Mouse (Mus musculus) layer of hippocampus, postnatal 25 days (tissue): Measurements from ENCODE around the gene Mmel1. TPM values are rescaled to one million over a fixed set of nuclear protein-coding genes. Genes with fewer than 3 reads are reported as not detected.

Source experiments
- DNase-seq, 2 experiments: peaks; one replicate each; pipeline ENCODE4 v3.0.0; 2022; ENCODE audit warnings: mixed read lengths in 2 of 2, low spot score in 1 of 2; ENCODE audit errors: extremely low spot score in 1 of 2
- total RNA-seq, 2 experiments: library from RNA; stranded (reverse); gene quantifications; 2 replicates each; pipeline ENCODE4 v1.2.3; 2021

The Mmel1 gene
- total RNA-seq, 2 experiments from 2014 or later = 0.32 to 1.0 TPM

DNA sequence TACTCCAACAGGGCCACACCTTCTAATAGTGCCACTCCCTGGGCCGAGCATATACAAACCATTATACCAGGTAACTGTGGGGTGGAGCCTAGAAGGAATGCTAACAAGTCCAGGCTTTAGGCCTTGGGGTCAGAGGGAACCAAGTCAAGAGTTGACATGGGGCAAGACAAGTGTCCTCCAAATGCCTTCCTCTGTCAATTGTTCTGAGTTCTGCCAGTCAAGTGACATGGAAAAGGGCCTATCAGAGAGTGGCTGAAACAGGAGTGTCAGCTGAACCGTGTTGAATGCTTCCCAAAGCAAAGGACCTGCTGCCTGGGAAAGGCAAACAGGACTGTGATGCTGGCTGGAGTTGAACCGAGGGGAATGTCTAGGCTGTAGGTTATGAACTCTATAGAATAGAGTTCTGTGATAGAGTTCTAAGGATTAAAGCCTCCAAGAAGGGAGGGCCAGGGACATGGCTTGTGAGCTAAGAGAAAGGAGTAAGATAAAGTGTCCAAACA lies 5.9 kb upstream of the Mmel1 start:
- no peak for DNase-seq

- DNase-seq = peak; percentile 76 to 86
These were observed 5.1 kb upstream of the Mmel1 start for GRCm38 (mm10) chr4:154864271-154864771.

DNA sequence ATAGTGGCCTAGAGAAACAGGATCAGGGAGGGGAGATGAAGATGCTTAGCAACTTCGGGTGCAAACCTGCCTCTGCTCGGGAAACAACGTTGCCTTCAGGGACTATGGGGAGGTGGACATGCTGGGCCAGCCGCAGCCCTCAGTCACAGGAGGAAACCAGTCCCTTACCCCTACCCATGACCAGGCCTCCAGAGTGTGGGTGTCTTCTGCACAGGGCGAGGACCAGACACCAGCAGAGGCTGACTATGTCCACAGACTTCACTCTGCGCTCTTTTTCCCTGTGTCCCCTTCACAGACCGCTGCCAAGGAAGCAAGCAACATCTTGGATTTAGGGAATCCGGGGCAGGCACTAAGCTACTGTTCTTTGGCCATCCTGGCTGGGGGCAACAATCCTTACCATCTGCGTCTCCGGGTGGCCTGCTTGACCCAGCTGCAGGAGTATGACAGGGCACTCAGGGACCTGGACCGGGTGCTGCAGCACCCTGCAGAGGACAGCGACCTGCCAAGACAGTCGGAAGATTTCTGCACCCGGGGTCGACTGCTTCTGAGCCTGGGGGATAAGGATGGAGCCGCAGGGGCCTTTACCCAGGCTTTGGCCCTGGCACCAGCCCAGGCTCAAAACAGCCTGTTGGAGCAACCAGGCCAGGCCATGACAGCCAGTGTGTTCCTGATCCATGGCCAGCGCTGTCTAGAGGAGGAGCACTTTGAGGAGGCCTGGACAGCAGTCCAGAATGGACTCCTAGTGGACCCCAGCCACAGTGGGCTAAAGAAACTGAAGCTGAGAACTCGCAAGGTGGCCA lies 4.2 kb upstream of the Mmel1 start:
- DNase-seq = no peak

DNA sequence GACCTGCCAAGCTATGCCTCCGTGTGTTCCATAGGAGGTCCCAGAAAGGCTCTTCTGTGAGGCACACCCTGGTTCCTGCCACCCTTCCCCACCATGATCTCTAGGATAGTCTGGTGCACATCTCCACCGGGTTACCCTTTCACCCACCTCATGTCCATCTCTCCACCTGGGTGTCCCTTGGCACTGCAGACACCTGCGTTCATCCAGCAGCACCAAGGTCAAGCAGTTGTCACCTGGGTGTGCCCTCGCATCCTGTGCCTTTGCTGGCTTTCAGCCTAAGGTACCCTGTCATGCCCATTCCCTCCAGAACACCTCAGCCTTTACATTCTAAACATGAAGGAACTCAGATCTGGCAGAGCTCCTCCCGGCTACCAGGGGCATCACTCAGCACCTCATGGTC lies 3.0 kb upstream of the Mmel1 start:
- no peak for DNase-seq

- no peak for DNase-seq
These were observed 2.1 kb upstream of the Mmel1 start for GRCm38 (mm10) chr4:154867257-154867656.

- DNase-seq = no peak
These were observed 1.3 kb downstream of the Mmel1 start for GRCm38 (mm10) chr4:154870721-154871120.

DNA sequence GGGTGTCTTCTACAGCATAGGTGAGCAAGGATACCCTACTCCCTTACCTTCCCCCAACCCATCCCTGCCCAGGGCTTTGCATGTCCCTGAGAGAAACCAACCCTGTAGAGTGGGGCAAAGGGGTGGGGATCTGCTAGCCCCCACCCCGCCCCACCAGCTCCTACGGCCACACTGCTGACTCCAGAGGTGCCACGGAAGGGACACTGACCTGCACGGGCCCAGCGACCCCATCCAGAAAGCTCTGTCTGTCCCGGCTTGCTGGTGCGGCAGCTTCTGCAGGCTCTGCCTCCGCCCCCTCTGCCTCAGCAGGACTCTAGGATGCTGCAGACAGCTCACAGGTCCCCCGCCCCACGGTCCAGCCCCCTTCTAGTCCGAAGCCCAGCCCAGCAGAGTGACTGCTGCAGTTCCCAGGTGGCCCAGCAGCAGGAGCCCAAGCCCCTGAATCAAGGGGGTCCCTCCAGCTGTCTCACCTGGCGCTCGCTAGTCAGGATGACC lies 2.4 kb downstream of the Mmel1 start:
- DNase-seq = no peak

DNA sequence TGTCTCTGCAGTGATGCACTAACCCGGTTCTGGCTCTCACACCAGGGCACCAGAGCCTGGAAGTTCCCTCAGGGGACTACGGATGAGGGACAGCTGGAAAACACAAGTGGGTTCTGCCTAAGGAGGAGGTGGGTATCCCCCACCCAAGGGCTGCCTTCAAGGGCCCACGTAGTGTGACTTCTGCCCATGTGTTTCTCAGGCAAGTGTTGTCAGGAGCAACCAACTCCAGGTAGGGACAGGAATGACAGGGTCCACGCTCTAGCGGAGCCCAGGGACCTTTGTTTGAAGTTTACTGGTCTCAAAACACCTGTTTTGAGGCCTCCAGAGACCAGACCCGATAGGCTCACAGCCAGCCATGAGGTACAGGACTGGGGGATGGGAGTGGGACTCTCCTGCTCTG lies 3.8 kb downstream of the Mmel1 start:
- no peak for DNase-seq

DNA sequence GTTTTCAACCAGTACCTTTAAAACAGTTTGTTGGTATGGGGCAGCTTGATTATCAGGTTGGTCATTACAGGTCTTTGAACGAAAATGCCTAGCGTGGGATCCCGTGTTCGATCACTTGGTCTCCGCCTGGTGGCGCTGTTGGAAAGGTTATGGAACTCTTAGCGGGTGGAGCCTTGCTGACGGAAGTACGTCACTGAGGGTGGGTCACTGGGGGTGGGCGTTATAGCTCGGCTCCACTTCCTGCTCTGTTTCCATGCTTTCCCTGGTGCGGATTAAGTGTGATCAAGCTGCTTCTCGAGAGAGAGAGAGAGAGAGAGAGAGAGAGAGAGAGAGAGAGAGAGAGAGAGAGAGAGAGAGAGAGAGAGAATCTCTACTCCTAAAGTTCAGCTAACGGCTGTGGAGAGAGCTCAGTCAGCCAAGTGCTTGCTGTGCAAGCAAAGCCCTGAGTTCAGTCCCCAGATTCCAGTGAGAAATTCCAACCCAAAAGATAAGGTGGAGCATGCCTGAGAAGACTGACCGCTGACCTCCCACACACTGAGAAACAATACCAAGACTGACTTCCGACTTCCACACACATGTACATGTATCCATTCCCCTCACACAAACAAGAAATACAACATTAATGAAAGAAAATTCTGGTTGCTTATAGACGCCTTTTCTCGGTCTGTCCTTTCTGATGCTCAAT lies 8.6 kb downstream of the Mmel1 start:
- DNase-seq = peak; percentile 86 to 99

DNA sequence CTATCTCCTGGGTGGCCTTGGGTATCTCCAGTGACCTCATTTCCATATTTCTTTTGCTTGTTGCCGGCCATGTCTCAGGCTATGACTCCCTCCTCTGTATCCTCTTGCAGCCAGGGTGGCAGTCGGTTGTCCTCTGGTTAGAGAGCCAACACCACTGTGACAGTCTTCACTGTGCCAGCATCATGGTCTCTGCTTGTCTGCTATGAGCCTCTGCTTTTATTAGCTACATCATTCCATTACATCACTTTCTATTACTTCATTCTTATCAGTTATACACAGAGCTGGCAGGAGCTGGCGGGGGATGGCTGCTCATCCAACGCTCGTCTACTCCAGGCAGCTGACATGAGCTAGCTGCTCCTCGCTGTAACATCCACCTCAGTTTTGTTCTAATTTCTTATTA lies 11.3 kb downstream of the Mmel1 start:
- DNase-seq = no peak

DNA sequence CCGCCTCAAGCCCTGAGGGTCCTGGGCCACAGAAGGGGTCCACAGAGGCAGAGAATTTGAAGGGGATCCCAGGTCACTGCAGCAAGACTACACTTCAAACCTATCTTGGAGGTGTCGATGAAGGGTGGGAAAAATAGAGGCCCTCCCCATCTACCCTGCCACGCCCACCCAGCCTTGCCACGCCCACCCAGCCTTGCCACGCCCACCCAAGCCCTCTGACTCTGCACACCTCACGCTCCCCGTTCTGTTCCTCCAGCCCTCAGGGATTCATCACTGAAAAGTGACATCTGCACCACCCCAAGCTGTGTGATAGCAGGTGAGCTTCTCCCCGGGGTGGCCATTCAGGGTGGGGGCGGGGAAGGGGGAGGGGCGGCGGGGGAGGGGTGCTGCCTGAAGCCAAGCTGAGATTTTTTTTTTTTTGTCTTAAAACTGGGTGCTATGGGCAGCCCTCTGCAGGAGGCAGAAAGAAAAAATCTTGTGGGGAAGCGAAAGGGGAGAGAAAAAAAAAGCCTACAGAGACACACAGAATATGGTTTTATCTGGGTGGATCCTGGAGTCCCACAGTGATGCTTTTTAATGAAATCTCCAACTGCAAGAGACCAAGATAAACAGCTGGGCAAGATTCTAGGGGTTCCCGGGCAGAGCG lies 12.8 kb downstream of the Mmel1 start:
- DNase-seq = no peak

GRCm38 (mm10) chr4:154885416-154885815 lies 16.0 kb downstream of the Mmel1 start:
- DNase-seq = no peak

DNA sequence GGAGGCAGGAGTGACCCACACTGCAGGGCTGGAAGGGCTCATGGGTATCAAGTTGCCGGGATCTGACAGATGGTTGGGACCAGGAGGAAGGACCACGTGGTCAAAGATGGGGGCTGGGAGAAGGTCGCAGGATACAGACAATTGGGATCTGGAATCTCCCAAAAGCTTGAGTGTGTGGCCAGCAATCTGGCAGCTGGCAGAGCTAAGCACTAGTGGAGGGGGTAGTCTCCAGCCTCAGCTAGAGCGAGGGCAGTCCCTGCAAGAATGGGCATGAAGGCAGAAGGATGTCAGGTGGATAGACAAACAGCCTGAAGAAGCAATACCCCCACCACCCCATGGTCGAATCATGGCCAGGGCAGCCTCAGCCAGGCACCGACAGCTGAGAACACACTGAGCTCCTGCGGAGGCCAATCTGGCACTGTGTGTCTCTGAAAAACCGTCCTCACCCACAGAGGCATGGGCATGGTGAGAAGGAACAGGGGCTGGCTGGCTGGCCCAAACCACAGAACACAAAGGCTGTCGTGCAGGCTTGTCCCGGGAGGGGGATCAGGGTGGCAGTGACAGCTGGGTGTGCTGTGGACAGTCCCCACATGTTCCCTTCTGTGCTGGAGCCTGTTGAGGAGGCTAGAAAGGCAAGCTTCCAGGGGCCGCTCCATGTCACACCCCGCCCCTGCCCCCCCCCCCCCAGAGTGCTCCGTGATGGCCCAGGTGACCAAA lies 17.6 kb downstream of the Mmel1 start:
- DNase-seq = no peak

GRCm38 (mm10) chr4:154887593-154888250 lies 18.3 kb downstream of the Mmel1 start:
- no peak for DNase-seq

- no peak for DNase-seq
These were observed 21.5 kb downstream of the Mmel1 start for GRCm38 (mm10) chr4:154890887-154891286.

DNA sequence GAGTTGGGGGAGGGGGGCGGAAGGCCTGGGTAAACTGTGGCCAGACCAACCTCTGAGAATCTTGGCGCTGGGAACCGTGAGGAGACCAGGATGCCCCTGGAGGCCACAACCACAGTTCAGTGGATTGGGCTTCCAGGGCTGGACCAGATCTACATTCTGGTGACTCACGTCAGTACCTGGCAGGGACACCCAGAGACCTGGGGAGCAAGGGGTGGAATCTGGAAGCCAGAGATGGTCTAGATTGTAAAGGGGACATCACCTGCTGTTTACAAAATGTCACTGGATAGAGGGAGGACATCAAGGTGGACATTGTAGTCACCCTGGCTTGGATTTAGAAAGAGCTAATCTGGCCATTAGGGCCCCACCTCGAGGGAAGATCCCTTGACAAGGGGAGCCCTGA lies 26.2 kb downstream of the Mmel1 start:
- no peak for DNase-seq

DNA sequence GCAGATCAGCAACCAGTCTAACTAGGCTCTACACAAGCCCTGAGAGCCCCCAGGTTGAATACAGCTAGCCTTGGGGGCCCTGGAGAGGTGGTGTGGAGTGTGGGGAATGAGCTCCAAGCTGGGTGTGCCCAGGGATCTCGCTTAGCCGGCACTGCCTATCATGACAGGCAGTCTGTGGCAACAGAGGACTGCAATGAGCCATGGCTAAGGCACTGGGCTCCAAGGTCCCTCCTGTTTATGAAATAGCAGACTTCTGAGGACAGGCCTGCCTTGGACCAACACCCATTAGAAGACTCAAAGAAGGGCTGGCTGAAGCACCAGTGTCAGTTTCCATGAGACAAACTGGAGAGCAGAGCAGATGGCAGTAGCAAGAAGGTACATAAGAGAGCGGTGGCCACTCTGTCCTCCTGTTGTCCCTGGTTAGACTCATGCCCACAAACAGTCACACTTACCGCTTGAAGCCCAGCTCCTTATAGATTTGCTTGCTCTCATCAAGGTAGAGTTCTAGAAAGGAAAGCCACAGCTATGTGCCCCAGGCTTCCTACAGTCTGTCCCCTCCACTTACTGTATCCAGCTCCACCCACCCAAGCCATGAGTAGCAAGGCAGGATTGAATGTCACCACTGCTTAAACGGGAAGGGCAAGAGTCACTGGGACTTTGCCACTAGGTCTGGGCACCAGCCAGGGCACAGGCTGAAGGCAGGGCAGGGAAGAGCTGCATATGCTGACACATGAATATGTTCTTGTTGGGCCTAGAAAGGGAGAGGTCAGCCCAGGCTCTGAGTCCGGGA lies 28.5 kb downstream of the Mmel1 start:
- no peak for DNase-seq

- peak; percentile 40 to 49 for DNase-seq
These were observed 29.4 kb downstream of the Mmel1 start, which contains the start of gene Fam213b for GRCm38 (mm10) chr4:154898506-154899446. Gene Fam213b, minus strand, starts transcription at chr4:154899135.
